Mouse (Mus musculus) limb, embryonic 12.5 days (tissue): Measurements from ENCODE around the gene Slc22a17. TPM values are rescaled to one million over a fixed set of nuclear protein-coding genes. Genes with fewer than 3 reads are reported as not detected.
"Not testable (repeated sequence)": the region's sequence is repeated elsewhere in the genome, so short reads cannot be mapped to it uniquely, and the experiment has no call there.

Experiments used
- ATAC-seq: fragments of 200-750 bp; cut with Nextera tagmentation; 2 replicates; pipeline ENCODE4 v1.8.0; 2017; ENCODE audit warnings: low read depth, moderate TSS enrichment; ENCODE audit not compliant: insufficient number of reproducible peaks, insufficient read depth, low FRiP score, low TSS enrichment
- H3K27ac ChIP-seq: fragments of 300-500 bp; sonication (generic); 2 replicates; pipeline ENCODE4 v1.5.1; 2016; ENCODE audit warnings: mild to moderate bottlenecking, moderate library complexity
- H3K27me3 ChIP-seq: fragments of 300-500 bp; sonication (generic); 2 replicates; pipeline ENCODE4 v1.6.1; 2016; ENCODE audit warnings: mild to moderate bottlenecking, moderate library complexity
- H3K36me3 ChIP-seq: fragments of 300-500 bp; sonication (generic); 2 replicates; pipeline ENCODE4 v1.6.1; 2016; ENCODE audit warnings: mild to moderate bottlenecking, moderate library complexity
- H3K4me1 ChIP-seq: fragments of 300-500 bp; sonication (generic); replicated peaks from 2 replicates; pipeline ENCODE4 v1.6.1; 2016
- H3K4me2 ChIP-seq: fragments of 300-500 bp; sonication (generic); 2 replicates; pipeline ENCODE4 v1.6.1; 2016; ENCODE audit warnings: mild to moderate bottlenecking, moderate library complexity
- H3K4me3 ChIP-seq: fragments of 300-500 bp; sonication (generic); replicated peaks from 2 replicates; pipeline ENCODE4 v1.5.1; 2016; ENCODE audit warnings: mild to moderate bottlenecking
- H3K9ac ChIP-seq: fragments of 300-500 bp; sonication (generic); replicated peaks from 2 replicates; pipeline ENCODE4 v1.6.1; 2016; ENCODE audit warnings: mild to moderate bottlenecking, moderate library complexity
- H3K9me3 ChIP-seq: fragments of 300-500 bp; sonication (generic); 2 replicates; pipeline ENCODE4 v1.6.1; 2016; ENCODE audit warnings: mild to moderate bottlenecking, moderate library complexity
- WGBS: fragments of 180-500 bp; shearing (Covaris S2); methylation state at CpG from one replicate; pipeline ENCODE4 v1.1.7; 2016; 5-methylcytosine and 5-hydroxymethylcytosine counted together
- polyA plus RNA-seq: library from polyadenylated mRNA; unstranded; fragments of >200 nt; fragmentation: Nextera tagmentation; extraction: Ambion mirVana; gene quantifications from 2 replicates; pipeline ENCODE4 v1.2.1, GENCODE M21; 2016

Slc22a17 gene
- polyA plus RNA-seq, result 98.2 and 102 TPM in 2 replicates

DNA sequence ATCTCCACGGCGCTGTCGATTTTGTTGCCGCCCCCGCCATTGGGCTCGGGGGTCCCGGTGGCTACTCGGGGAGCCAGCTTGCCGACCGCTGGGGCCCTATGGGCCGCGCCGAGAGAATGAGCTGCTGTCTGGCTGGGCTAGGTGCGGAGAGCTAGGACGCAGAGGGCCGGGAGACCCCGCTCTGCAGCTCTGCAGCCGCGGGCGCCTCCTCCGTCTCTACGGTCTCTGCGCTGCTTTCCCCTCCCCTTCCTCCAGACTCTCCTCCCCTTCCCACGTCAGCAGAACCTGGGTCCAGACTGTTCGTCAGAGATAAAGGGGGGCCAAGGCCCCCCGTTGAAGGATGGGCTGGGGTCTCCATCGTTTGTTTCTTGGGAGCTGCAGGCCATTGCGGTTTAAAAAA is at the start of gene Slc22a17:
Slc22a17 (minus strand) TSS at position 247 of the 400 bp plus-strand sequence.
- peak; percentile 92 for ATAC-seq
- under 1% methylated on average over 27 of the region's 28 CpGs for WGBS
- peaks cover 66% of the 10 kb centered on the region for H3K36me3 ChIP-seq

DNA sequence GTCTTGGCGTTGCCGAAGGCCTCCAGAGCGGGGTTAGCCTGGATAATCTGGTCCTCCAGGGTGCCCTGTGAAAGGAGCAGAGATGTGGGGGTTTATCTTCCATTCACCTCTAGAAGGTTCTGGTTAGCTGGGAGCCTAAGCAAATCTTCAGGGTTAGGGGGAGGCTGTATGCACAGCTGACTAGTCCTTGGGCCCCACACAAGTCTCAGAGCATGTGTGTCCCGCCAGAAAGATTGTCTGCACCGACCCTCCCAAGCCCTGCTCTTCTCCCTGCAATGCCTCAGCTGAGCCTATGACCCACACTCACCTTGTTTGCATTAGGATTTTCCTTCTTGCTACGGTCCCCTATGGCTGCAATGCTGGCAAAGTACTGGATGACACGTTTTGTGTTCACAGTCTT is 49.8 kb upstream of the Slc22a17 start:
- Histone ChIP-seq H3K27me3 (peaks cover 8% of the 10 kb centered on the region), H3K4me1 (peaks cover 4% of the 10 kb centered on the region; the same call in 1 of the 2 replicates), H3K27ac (no peak overlapping the region), H3K9me3 (no peaks in the 10 kb centered on the region), H3K4me3 (no peak overlapping the region), H3K9ac (no peak overlapping the region), H3K36me3 (no peaks in the 10 kb centered on the region), H3K4me2 (no peak overlapping the region)
- WGBS, result 89% methylated on average over 7 of the region's 7 CpGs
- no peak for ATAC-seq

More for the DNA sequence above, at the start of gene Slc22a17:
- Histone ChIP-seq H3K27me3 (no peaks in the 10 kb centered on the region), H3K4me3 (peak within 1 kb of the TSS; percentile 98), H3K9ac (peak within 1 kb of the TSS; percentile 96), H3K4me1 (peaks cover 24% of the 10 kb centered on the region), H3K9me3 (no peaks in the 10 kb centered on the region), H3K4me2 (peak within 1 kb of the TSS; percentile 95), H3K27ac (peak within 1 kb of the TSS; percentile 90)

DNA sequence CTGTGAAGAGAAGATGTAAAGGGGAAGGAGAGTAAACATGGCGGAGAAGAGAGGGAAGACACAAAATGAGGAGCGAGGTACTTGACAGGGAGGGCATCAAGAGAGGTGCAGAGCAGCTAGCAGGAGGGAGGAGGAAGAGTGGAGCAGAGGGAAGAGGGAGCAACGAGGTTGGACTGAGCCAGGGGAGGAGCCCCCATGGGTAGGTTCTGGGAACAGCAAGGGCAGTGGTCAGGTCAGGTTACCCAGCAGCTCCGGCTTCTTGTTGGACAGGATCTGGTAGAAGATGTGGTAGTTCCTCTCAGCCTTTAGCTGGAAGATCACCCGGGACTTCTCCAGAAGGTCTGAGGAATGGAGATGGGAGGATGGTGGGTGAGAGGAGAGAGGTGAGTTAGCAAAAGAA is 48.6 kb upstream of the Slc22a17 start:
- Histone ChIP-seq H3K9ac (no peak overlapping the region), H3K4me2 (no peak overlapping the region)

DNA sequence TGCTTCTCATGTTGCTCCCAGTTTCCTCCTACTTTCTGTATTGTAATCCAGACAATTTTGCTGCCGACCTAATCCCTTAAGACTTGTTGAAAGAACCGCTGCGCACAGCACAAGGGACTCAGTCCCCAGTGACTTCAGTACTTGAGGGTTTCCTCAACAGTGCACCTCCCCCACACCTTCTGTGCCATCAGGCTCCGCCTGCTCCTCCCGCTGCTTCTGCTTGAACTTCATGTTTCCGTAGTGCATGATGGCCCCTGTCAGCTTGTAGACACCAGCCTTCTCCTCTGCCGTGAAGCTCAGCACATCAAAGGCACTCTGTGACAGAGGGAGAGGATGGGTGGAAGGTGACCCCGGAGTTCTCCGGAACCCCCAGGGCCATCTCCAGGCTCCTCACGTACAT is 47.8 kb upstream of the Slc22a17 start:
- H3K4me2 ChIP-seq, result no peak overlapping the region
- H3K27me3 ChIP-seq, result peaks cover 8% of the 10 kb centered on the region; the same call in 1 of the 2 replicates
- H3K9ac ChIP-seq, result no peak overlapping the region
- no peaks in the 10 kb centered on the region for H3K36me3 ChIP-seq
- no peaks in the 10 kb centered on the region for H3K9me3 ChIP-seq
- no peak for ATAC-seq
- WGBS, result 71% methylated on average over 10 of the region's 10 CpGs
- H3K4me3 ChIP-seq, result no peak overlapping the region
- H3K27ac ChIP-seq, result no peak overlapping the region
- H3K4me1 ChIP-seq, result no peaks in the 10 kb centered on the region

More for the DNA sequence above, 48.6 kb upstream of the Slc22a17 start:
- H3K36me3 ChIP-seq, result no peaks in the 10 kb centered on the region
- no peak overlapping the region for H3K27ac ChIP-seq
- H3K27me3 ChIP-seq, result peaks cover 8% of the 10 kb centered on the region; the same call in 1 of the 2 replicates
- no peak for ATAC-seq
- H3K9me3 ChIP-seq, result no peaks in the 10 kb centered on the region
- 79% methylated on average over 5 of the region's 5 CpGs for WGBS
- H3K4me1 ChIP-seq, result no peaks in the 10 kb centered on the region
- H3K4me3 ChIP-seq, result no peak overlapping the region

DNA sequence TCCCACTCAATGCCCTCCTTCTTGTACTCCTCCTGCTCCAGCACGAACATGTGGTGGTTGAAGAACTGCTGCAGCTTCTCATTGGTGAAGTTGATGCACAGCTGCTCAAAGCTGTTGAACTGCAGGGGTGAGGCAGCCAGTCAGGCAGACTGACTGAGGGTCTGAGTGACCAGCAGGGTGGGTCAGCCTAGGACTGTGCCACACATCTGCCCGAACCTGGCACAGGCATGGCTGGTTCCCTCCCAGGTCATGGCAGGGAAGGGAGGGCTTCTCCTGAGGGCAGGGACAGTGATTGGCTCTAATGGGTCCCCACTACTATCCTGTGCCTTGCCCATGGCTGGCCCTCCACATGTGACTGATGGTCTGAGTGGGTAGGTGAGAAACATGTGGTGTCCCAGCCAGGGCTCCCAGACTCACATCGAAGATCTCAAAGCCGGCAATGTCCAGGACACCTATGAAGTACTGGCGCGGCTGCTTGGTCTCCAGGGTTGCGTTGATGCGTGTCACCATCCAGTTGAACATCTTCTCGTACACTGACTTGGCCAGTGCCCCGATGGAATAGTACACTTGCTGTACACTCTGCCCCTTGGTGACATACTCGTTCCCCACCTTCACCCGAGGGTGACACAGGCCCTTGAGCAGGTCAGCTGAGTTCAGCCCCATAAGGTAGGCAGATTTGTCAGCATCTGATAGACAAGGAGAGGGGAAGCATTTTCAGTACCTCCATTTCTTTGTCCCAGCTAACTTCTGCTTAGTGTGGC is 47.1 kb upstream of the Slc22a17 start:
- not testable (repeated sequence) for H3K27ac ChIP-seq, H3K9ac ChIP-seq, H3K27me3 ChIP-seq, H3K4me1 ChIP-seq, H3K9me3 ChIP-seq, ATAC-seq, H3K4me2 ChIP-seq, H3K4me3 ChIP-seq, H3K36me3 ChIP-seq
- WGBS, result 95% methylated on average over 12 of the region's 12 CpGs

DNA sequence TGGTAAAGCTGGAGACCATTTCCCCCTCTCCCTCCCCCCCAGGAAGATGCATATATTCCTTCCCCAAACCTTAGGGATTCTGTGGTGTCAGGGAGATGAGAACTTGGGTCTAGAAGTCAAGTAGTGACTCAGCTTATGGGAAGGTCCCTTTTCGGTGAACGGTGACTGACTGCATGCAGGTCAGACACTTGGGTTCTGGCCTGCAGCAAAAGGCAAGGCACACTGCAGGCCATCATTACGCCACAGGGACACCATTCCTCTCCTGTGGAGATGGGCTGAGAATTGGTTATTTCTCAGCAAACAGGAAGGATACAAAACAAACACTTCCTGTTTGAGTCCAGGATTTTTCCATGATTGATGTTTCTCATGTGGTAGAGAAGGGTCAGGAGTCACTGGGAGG is 46.3 kb upstream of the Slc22a17 start:
- H3K27me3 ChIP-seq, result 0 out of 2 replicates have a peak, but pooled peaks cover 4% of the 10 kb centered on the region
- no peak overlapping the region for H3K4me3 ChIP-seq
- H3K4me1 ChIP-seq, result no peaks in the 10 kb centered on the region
- ATAC-seq, result no peak
- H3K4me2 ChIP-seq, result no peak overlapping the region
- no peak overlapping the region for H3K27ac ChIP-seq
- H3K9ac ChIP-seq, result no peak overlapping the region
- H3K9me3 ChIP-seq, result no peaks in the 10 kb centered on the region
- 91% methylated on average over 3 of the region's 3 CpGs for WGBS
- H3K36me3 ChIP-seq, result no peaks in the 10 kb centered on the region

DNA sequence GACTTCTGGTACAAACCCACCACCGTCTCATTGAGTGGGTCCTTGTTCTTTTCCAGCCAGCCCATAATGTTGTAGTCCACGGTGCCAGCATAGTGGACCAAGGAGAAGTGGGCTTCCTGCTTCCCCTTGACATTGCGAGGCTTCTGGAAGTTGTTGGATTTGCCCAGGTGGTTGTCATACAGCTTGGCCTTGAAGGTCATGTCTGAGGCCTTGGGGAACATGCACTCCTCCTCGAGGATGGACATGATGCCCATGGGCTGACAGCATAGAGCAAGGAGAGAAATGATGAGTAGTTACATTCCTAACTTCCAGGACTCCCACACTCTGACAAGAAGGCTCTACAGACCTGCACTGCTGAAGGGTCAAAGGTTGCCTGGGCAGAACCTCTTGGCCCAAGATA is 45.6 kb upstream of the Slc22a17 start:
- H3K4me3 ChIP-seq, result no peak overlapping the region
- no peaks in the 10 kb centered on the region for H3K36me3 ChIP-seq
- WGBS, result 78% methylated on average over 4 of the region's 4 CpGs
- ATAC-seq, result no peak
- no peak overlapping the region for H3K9ac ChIP-seq
- no peak overlapping the region for H3K4me2 ChIP-seq
- H3K9me3 ChIP-seq, result no peaks in the 10 kb centered on the region
- H3K27ac ChIP-seq, result no peak overlapping the region
- 0 out of 2 replicates have a peak, but pooled peaks cover 4% of the 10 kb centered on the region for H3K27me3 ChIP-seq
- no peaks in the 10 kb centered on the region for H3K4me1 ChIP-seq

DNA sequence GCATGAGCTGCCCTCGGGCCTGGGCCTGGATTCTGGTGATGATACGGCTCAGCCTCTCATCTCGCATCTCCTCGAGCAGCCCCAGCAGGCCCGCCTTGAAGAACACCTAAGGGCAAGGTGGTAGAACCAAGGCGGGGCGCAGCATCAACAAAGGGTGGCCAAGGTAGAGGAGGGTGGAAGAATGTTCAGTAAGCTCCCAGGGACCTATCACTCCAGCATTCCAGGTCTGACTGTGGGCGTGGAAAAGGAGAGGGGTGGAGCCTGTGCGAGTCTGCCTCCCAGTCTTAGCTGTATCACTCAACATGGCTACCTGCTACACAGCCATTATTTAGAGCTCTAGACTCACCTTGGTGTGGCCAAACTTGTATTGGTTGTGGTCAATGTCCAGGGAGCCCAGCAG is 43.6 kb upstream of the Slc22a17 start:
- no peaks in the 10 kb centered on the region for H3K36me3 ChIP-seq

DNA sequence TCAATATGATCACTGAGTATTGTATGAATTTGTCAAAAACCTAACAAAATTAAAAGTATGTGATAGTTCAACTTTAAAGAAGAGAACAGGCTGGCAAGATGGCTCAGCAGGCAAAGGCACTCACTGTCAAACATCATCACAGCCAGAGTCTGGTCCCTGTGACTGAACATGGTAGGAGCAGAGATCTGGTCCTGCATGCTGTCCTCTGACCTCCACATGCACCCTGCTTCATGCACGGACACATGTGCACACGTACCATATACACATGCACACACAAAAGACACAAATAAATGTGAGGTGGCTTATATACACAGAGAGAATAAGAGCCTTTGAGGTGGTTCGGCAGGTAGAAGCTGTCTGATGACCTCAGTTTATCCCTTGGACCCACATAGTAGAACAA is 42.5 kb upstream of the Slc22a17 start:
- WGBS, result 86% methylated on average over 3 of the region's 3 CpGs
- peaks cover 7% of the 10 kb centered on the region; the same call in 1 of the 2 replicates for H3K27me3 ChIP-seq
- no peak overlapping the region for H3K27ac ChIP-seq
- no peak overlapping the region for H3K4me2 ChIP-seq
- no peak overlapping the region for H3K4me3 ChIP-seq
- H3K36me3 ChIP-seq, result no peaks in the 10 kb centered on the region
- no peak for ATAC-seq
- no peaks in the 10 kb centered on the region for H3K9me3 ChIP-seq
- no peak overlapping the region for H3K9ac ChIP-seq
- H3K4me1 ChIP-seq, result no peaks in the 10 kb centered on the region

More for the DNA sequence above, 43.6 kb upstream of the Slc22a17 start:
- H3K9me3 ChIP-seq, result no peaks in the 10 kb centered on the region
- H3K27me3 ChIP-seq, result 0 out of 2 replicates have a peak, but pooled peaks cover 8% of the 10 kb centered on the region
- no peak overlapping the region for H3K27ac ChIP-seq
- 82% methylated on average over 9 of the region's 9 CpGs for WGBS
- no peak overlapping the region for H3K4me2 ChIP-seq
- H3K4me1 ChIP-seq, result no peaks in the 10 kb centered on the region
- no peak for ATAC-seq
- H3K9ac ChIP-seq, result no peak overlapping the region
- no peak overlapping the region for H3K4me3 ChIP-seq

DNA sequence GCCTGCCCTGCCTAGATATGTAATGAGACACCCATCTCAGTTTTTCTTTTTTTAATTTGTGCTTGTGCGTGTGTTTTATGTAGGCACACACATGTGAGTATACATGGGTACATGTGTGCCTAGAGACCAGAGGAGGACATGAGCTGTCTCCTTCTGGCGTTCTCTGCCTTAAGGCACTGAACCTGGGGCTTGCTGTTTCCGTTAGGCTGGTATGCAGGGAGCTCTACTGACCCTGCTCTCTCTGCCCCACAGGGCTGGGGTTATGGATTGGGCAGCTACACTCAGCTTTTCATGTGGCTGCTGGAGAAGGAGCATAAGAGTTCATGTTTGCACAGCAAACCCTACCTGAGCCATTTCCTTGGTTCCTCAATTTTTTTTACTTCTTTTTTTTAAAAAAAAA is 41.5 kb upstream of the Slc22a17 start:
- 73% methylated on average over 3 of the region's 3 CpGs for WGBS
- H3K4me1 ChIP-seq, result no peaks in the 10 kb centered on the region
- H3K4me3 ChIP-seq, result no peak overlapping the region
- no peaks in the 10 kb centered on the region for H3K36me3 ChIP-seq
- no peak overlapping the region for H3K9ac ChIP-seq
- no peaks in the 10 kb centered on the region for H3K9me3 ChIP-seq
- H3K27me3 ChIP-seq, result peaks cover 13% of the 10 kb centered on the region; the same call in 1 of the 2 replicates
- H3K27ac ChIP-seq, result no peak overlapping the region
- no peak for ATAC-seq
- H3K4me2 ChIP-seq, result no peak overlapping the region

DNA sequence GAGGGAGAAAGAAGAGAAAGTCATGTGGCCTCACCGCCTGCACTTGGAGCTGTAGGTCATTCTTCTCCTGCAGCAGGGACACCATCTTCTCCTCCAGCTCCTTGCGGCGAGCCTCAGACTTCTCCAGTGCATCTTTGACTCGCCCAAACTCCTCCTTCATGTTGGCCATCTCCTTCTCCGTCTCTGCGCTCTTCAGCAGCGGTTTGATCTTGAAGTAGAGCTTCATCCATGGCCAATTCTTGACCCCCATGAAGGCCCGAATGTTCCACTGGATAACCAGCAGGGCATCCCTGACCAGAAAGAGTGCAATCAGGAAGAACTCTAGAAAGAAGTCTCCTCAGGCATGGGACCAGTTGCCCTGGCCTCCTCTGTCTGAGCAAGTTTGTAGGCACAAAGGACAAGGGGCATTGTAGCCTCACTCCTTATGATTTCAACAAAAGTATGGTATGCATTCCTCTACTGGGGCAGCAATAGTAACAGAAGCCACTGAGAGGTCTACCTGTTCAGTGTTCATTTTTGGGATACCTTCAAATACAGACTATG is 40.8 kb upstream of the Slc22a17 start:
- 87% methylated on average over 8 of the region's 8 CpGs for WGBS

More for the DNA sequence above, 40.8 kb upstream of the Slc22a17 start:
- Histone ChIP-seq H3K4me2 (no peak overlapping the region), H3K9ac (no peak overlapping the region), H3K4me3 (no peak overlapping the region), H3K9me3 (no peaks in the 10 kb centered on the region), H3K27me3 (peaks cover 13% of the 10 kb centered on the region; the same call in 1 of the 2 replicates), H3K4me1 (no peaks in the 10 kb centered on the region), H3K36me3 (no peaks in the 10 kb centered on the region), H3K27ac (no peak overlapping the region)
- no peak for ATAC-seq
